Mouse (Mus musculus): Measurements from ENCODE around the gene Clba1. TPM values are rescaled to one million over a fixed set of nuclear protein-coding genes. Genes with fewer than 3 reads are reported as not detected.

Gene Clba1
- polyA plus RNA-seq, 1 experiment, result 19.1 TPM

- Histone ChIP-seq H3K27ac (ENCODE audit: insufficient read depth, low read depth, low read length) (no peak overlapping the region), H3K4me3 (ENCODE audit: insufficient read depth, low read depth, low read length) (no peak overlapping the region), H3K4me1 (ENCODE audit: control insufficient read depth, insufficient read depth, low read length) (no peaks in the 10 kb centered on the region), H3K27me3 (replicated peaks; ENCODE audit: control insufficient read depth, insufficient read depth, low read length) (no peaks in the 10 kb centered on the region), H3K36me3 (ENCODE audit: control insufficient read depth, insufficient read depth, low read length) (no peaks in the 10 kb centered on the region)
- TF ChIP-seq POLR2A (IDR thresholded peaks at IDR 0.05; ENCODE audit: low read depth, low read length) (no peak), CTCF (conservative IDR thresholded peaks at IDR 0.05; ENCODE audit: insufficient read depth, insufficient read length, low read depth, low read length) (no peak)
- DNase-seq, result no peak
- WGBS, result 90% methylated on average over 7 of the region's 7 CpGs
These were observed 43.7 kb upstream of the Clba1 start for GRCm38 (mm10) chr12:112764991-112765390.

- Histone ChIP-seq H3K36me3 (ENCODE audit: control insufficient read depth, insufficient read depth, low read length) (no peaks in the 10 kb centered on the region), H3K27me3 (replicated peaks; ENCODE audit: control insufficient read depth, insufficient read depth, low read length) (no peaks in the 10 kb centered on the region), H3K4me3 (ENCODE audit: insufficient read depth, low read depth, low read length) (no peak overlapping the region), H3K27ac (ENCODE audit: insufficient read depth, low read depth, low read length) (no peak overlapping the region), H3K4me1 (ENCODE audit: control insufficient read depth, insufficient read depth, low read length) (no peaks in the 10 kb centered on the region)
- 93% methylated on average over 7 of the region's 7 CpGs for WGBS
- no peak for DNase-seq
- no peak for TF ChIP-seq CTCF (conservative IDR thresholded peaks at IDR 0.05; ENCODE audit: insufficient read depth, insufficient read length, low read depth, low read length)
- TF ChIP-seq POLR2A (IDR thresholded peaks at IDR 0.05; ENCODE audit: low read depth, low read length), result no peak
These were observed 42.2 kb upstream of the Clba1 start for GRCm38 (mm10) chr12:112766586-112766985.

GRCm38 (mm10) chr12:112767036-112767890 lies 41.5 kb upstream of the Clba1 start:
- Histone ChIP-seq H3K4me1 (ENCODE audit: control insufficient read depth, insufficient read depth, low read length) (no peaks in the 10 kb centered on the region), H3K4me3 (ENCODE audit: insufficient read depth, low read depth, low read length) (no peak overlapping the region), H3K27me3 (replicated peaks; ENCODE audit: control insufficient read depth, insufficient read depth, low read length) (no peaks in the 10 kb centered on the region), H3K36me3 (ENCODE audit: control insufficient read depth, insufficient read depth, low read length) (no peaks in the 10 kb centered on the region), H3K27ac (ENCODE audit: insufficient read depth, low read depth, low read length) (no peak overlapping the region)
- 90% methylated on average over 16 of the region's 16 CpGs for WGBS
- TF ChIP-seq POLR2A (IDR thresholded peaks at IDR 0.05; ENCODE audit: low read depth, low read length) (no peak), CTCF (conservative IDR thresholded peaks at IDR 0.05; ENCODE audit: insufficient read depth, insufficient read length, low read depth, low read length) (no peak)
- DNase-seq, result no peak

- TF ChIP-seq POLR2A (IDR thresholded peaks at IDR 0.05; ENCODE audit: low read depth, low read length) (no peak), CTCF (conservative IDR thresholded peaks at IDR 0.05; ENCODE audit: insufficient read depth, insufficient read length, low read depth, low read length) (no peak)
- DNase-seq, result no peak
- WGBS, result 79% methylated on average over 8 of the region's 8 CpGs
- H3K4me3 ChIP-seq (ENCODE audit: insufficient read depth, low read depth, low read length), result no peak overlapping the region
- H3K27me3 ChIP-seq (replicated peaks; ENCODE audit: control insufficient read depth, insufficient read depth, low read length), result no peaks in the 10 kb centered on the region
- no peak overlapping the region for H3K27ac ChIP-seq (ENCODE audit: insufficient read depth, low read depth, low read length)
- H3K36me3 ChIP-seq (ENCODE audit: control insufficient read depth, insufficient read depth, low read length), result no peaks in the 10 kb centered on the region
- H3K4me1 ChIP-seq (ENCODE audit: control insufficient read depth, insufficient read depth, low read length), result no peaks in the 10 kb centered on the region
These were observed 40.6 kb upstream of the Clba1 start for GRCm38 (mm10) chr12:112768166-112768565.

- H3K27me3 ChIP-seq (replicated peaks; ENCODE audit: control insufficient read depth, insufficient read depth, low read length), result no peaks in the 10 kb centered on the region
- DNase-seq, result no peak
- no peaks in the 10 kb centered on the region for H3K36me3 ChIP-seq (ENCODE audit: control insufficient read depth, insufficient read depth, low read length)
- TF ChIP-seq POLR2A (IDR thresholded peaks at IDR 0.05; ENCODE audit: low read depth, low read length) (no peak), CTCF (conservative IDR thresholded peaks at IDR 0.05; ENCODE audit: insufficient read depth, insufficient read length, low read depth, low read length) (no peak)
- H3K4me1 ChIP-seq (ENCODE audit: control insufficient read depth, insufficient read depth, low read length), result no peaks in the 10 kb centered on the region
- no peak overlapping the region for H3K4me3 ChIP-seq (ENCODE audit: insufficient read depth, low read depth, low read length)
- H3K27ac ChIP-seq (ENCODE audit: insufficient read depth, low read depth, low read length), result no peak overlapping the region
- 88% methylated on average over 6 of the region's 6 CpGs for WGBS
These were observed 39.7 kb upstream of the Clba1 start for GRCm38 (mm10) chr12:112769031-112769430.

- H3K36me3 ChIP-seq (ENCODE audit: control insufficient read depth, insufficient read depth, low read length), result no peaks in the 10 kb centered on the region
- 88% methylated on average over 2 of the region's 2 CpGs for WGBS
- H3K4me3 ChIP-seq (ENCODE audit: insufficient read depth, low read depth, low read length), result no peak overlapping the region
- no peak for DNase-seq
- no peak overlapping the region for H3K27ac ChIP-seq (ENCODE audit: insufficient read depth, low read depth, low read length)
- no peak for TF ChIP-seq CTCF (conservative IDR thresholded peaks at IDR 0.05; ENCODE audit: insufficient read depth, insufficient read length, low read depth, low read length)
- no peak for TF ChIP-seq POLR2A (IDR thresholded peaks at IDR 0.05; ENCODE audit: low read depth, low read length)
- no peaks in the 10 kb centered on the region for H3K4me1 ChIP-seq (ENCODE audit: control insufficient read depth, insufficient read depth, low read length)
- H3K27me3 ChIP-seq (replicated peaks; ENCODE audit: control insufficient read depth, insufficient read depth, low read length), result no peaks in the 10 kb centered on the region
These were observed 39.0 kb upstream of the Clba1 start for GRCm38 (mm10) chr12:112769751-112770150.

- H3K36me3 ChIP-seq (ENCODE audit: control insufficient read depth, insufficient read depth, low read length), result no peaks in the 10 kb centered on the region
- H3K4me1 ChIP-seq (ENCODE audit: control insufficient read depth, insufficient read depth, low read length), result no peaks in the 10 kb centered on the region
- TF ChIP-seq CTCF (conservative IDR thresholded peaks at IDR 0.05; ENCODE audit: insufficient read depth, insufficient read length, low read depth, low read length) (no peak), POLR2A (IDR thresholded peaks at IDR 0.05; ENCODE audit: low read depth, low read length) (no peak)
- no peak for DNase-seq
- 71% methylated on average over 4 of the region's 4 CpGs for WGBS
- no peak overlapping the region for H3K27ac ChIP-seq (ENCODE audit: insufficient read depth, low read depth, low read length)
- no peaks in the 10 kb centered on the region for H3K27me3 ChIP-seq (replicated peaks; ENCODE audit: control insufficient read depth, insufficient read depth, low read length)
- H3K4me3 ChIP-seq (ENCODE audit: insufficient read depth, low read depth, low read length), result no peak overlapping the region
These were observed 38.3 kb upstream of the Clba1 start for GRCm38 (mm10) chr12:112770396-112770795.
